In genomic region chr2:55090332-55090731, GRCm38 (mm10) we compare ENCODE assay signal across 9 mouse cellular contexts.
DNase-seq lines count a peak whose midpoint lies in the region; ATAC-seq and TF ChIP-seq lines count a peak whose summit lies in the region.
"Had no signal": no experiment of that assay in that cellular context is flagged by ENCODE, and none has a peak within 500 bp of the region (broad histone marks: within the 10 kb centered on the region; RNA-seq: fewer than 3 reads in every experiment).

No protein-coding gene starts in this region.

- no peak overlapping the region for H3K9ac ChIP-seq in lung, postnatal 0 days (replicated peaks; ENCODE audit: low read depth)
- no peak overlapping the region for H3K9ac ChIP-seq in forebrain, postnatal 0 days
- H3K9ac ChIP-seq: liver, embryonic 14.5 days had no signal

- no peaks in the 10 kb centered on the region for H3K27me3 ChIP-seq in lung, postnatal 0 days (replicated peaks; ENCODE audit: insufficient read depth, low read length)
- no peaks in the 10 kb centered on the region for H3K27me3 ChIP-seq in forebrain, postnatal 0 days (ENCODE audit: insufficient read depth, low read length)
- no peaks in the 10 kb centered on the region for H3K27me3 ChIP-seq in limb, embryonic 10.5 days (ENCODE audit: low read depth, poor library complexity, severe bottlenecking)

- TF ChIP-seq CTCF in lung, postnatal 0 days (IDR thresholded peaks at IDR 0.05): peak; percentile 47
- TF ChIP-seq CTCF in forebrain, postnatal 0 days (IDR thresholded peaks at IDR 0.05; ENCODE audit: low read depth): peak; percentile 75

- no peak overlapping the region for H3K27ac ChIP-seq in lung, postnatal 0 days (ENCODE audit: low read length)
- no peak overlapping the region for H3K27ac ChIP-seq in forebrain, postnatal 0 days (ENCODE audit: low read depth, low read length)
- no peak overlapping the region for H3K27ac ChIP-seq in limb, embryonic 10.5 days
- H3K27ac ChIP-seq: liver, embryonic 14.5 days had no signal

- no peak for ATAC-seq in lung, postnatal 0 days
- ATAC-seq in forebrain, postnatal 0 days: 0 out of 2 replicates have a peak, but pooled peaks have one; percentile 50

- no peak overlapping the region for H3K4me2 ChIP-seq in lung, postnatal 0 days (replicated peaks; ENCODE audit: low read depth, low read length)
- no peak overlapping the region for H3K4me2 ChIP-seq in forebrain, postnatal 0 days (ENCODE audit: low read depth)

- no peak overlapping the region for H3K4me3 ChIP-seq in lung, postnatal 0 days (ENCODE audit: low read depth, low read length)
- H3K4me3 ChIP-seq in forebrain, postnatal 0 days (ENCODE audit: low read depth, low read length): no peak overlapping the region
- no peak overlapping the region for H3K4me3 ChIP-seq in limb, embryonic 10.5 days

- TF ChIP-seq EP300 in lung, postnatal 0 days (IDR thresholded peaks at IDR 0.05): no peak

- no peaks in the 10 kb centered on the region for H3K36me3 ChIP-seq in lung, postnatal 0 days (ENCODE audit: insufficient read depth, low read length)
- no peaks in the 10 kb centered on the region for H3K36me3 ChIP-seq in forebrain, postnatal 0 days (ENCODE audit: insufficient read depth)
- H3K36me3 ChIP-seq in limb, embryonic 10.5 days: no peaks in the 10 kb centered on the region

- WGBS in lung, postnatal 0 days: 13% methylated on average over 3 of the region's 3 CpGs
- 17% methylated on average over 3 of the region's 3 CpGs for WGBS in forebrain, postnatal 0 days
- 29% methylated on average over 3 of the region's 3 CpGs for WGBS in limb, embryonic 10.5 days

- peak; percentile 22 to 41 for DNase-seq in cerebellum, adult 18-20 months
- DNase-seq in cerebellum, adult 11 months: no peak
- peak; percentile 31 for DNase-seq in lung, postnatal 0 days (ENCODE audit: low spot score)
- DNase-seq in lung, postnatal 14 days: no peak
- DNase-seq in forebrain, postnatal 0 days: peak; percentile 73
- DNase-seq in limb, embryonic 10.5 days (ENCODE audit: low spot score): peak; percentile 37
- no peak for DNase-seq in spleen, adult 12 weeks (ENCODE audit: low spot score)
- DNase-seq in lung, postnatal 4 days: no peak

- no peaks in the 10 kb centered on the region for H3K9me3 ChIP-seq in lung, postnatal 0 days (ENCODE audit: low read length)
- no peaks in the 10 kb centered on the region for H3K9me3 ChIP-seq in forebrain, postnatal 0 days (ENCODE audit: low read length)
- H3K9me3 ChIP-seq in limb, embryonic 10.5 days (replicated peaks): no peaks in the 10 kb centered on the region

- H3K4me1 ChIP-seq in lung, postnatal 0 days (ENCODE audit: insufficient read depth, low read depth, low read length): no peaks in the 10 kb centered on the region
- H3K4me1 ChIP-seq in forebrain, postnatal 0 days (ENCODE audit: insufficient read depth): no peaks in the 10 kb centered on the region
- no peaks in the 10 kb centered on the region for H3K4me1 ChIP-seq in limb, embryonic 10.5 days

Comparison
In these comparisons a context has a peak if more than half of its experiments do, and no peak if none do; other contexts are left out.
1. DNase-seq: peak in cerebellum, adult 18-20 months (2 of 2), lung, postnatal 0 days (single experiment), forebrain, postnatal 0 days (single experiment) and limb, embryonic 10.5 days (single experiment); none in cerebellum, adult 11 months (single experiment), lung, postnatal 14 days (single experiment), spleen, adult 12 weeks (single experiment) and lung, postnatal 4 days (0 of 2).